Mouse (Mus musculus) limb, embryonic 14.5 days (tissue): ENCODE results near the gene Ubxn11. TPM values are rescaled to one million over a fixed set of nuclear protein-coding genes. Genes with fewer than 3 reads are reported as not detected.

ENCODE experiments used
- ATAC-seq: fragments of 200-750 bp; cut with Nextera tagmentation; 2 replicates; pipeline ENCODE4 v1.8.0; 2017; ENCODE audit warnings: low read depth, moderate number of reproducible peaks, moderate TSS enrichment; ENCODE audit not compliant: low FRiP score
- DNase-seq: peaks from one replicate; pipeline ENCODE4 v3.0.0-alpha.2; 2015; ENCODE audit warnings: low spot score
- H3K27ac ChIP-seq: fragments of 300-500 bp; sonication (generic); replicated peaks from 2 replicates; pipeline ENCODE4 v1.5.1; 2014; ENCODE audit warnings: low read depth, mild to moderate bottlenecking, low read length, moderate library complexity, mixed read lengths
- H3K27me3 ChIP-seq: fragments of 300-500 bp; sonication (generic); 2 replicates; pipeline ENCODE4 v1.6.1; 2014; ENCODE audit warnings: low read length, mixed read lengths; ENCODE audit not compliant: control insufficient read depth, insufficient read depth
- H3K36me3 ChIP-seq: fragments of 300-500 bp; sonication (generic); 2 replicates; pipeline ENCODE4 v1.6.1; 2014; ENCODE audit warnings: mild to moderate bottlenecking, low read length, moderate library complexity, mixed read lengths; ENCODE audit not compliant: control insufficient read depth, insufficient read depth
- H3K4me1 ChIP-seq: fragments of 300-500 bp; sonication (generic); 2 replicates; pipeline ENCODE4 v1.6.1; 2014; ENCODE audit warnings: antibody characterized with exemption, low read length, mixed read lengths; ENCODE audit not compliant: control insufficient read depth, insufficient read depth
- H3K4me2 ChIP-seq: fragments of 300-500 bp; sonication (generic); replicated peaks from 2 replicates; pipeline ENCODE4 v1.6.1; 2014; ENCODE audit warnings: low read depth, mild to moderate bottlenecking, low read length, moderate library complexity; ENCODE audit not compliant: severe bottlenecking
- H3K4me3 ChIP-seq: fragments of 300-500 bp; sonication (generic); replicated peaks from 2 replicates; pipeline ENCODE4 v1.5.1; 2014; ENCODE audit warnings: low read length
- H3K9ac ChIP-seq: fragments of 300-500 bp; sonication (generic); 2 replicates; pipeline ENCODE4 v1.6.1; 2014; ENCODE audit warnings: mild to moderate bottlenecking, low read depth, low read length, moderate library complexity; ENCODE audit not compliant: severe bottlenecking
- H3K9me3 ChIP-seq: fragments of 300-500 bp; sonication (generic); 2 replicates; pipeline ENCODE4 v1.6.1; 2016; ENCODE audit warnings: low read length; ENCODE audit not compliant: control insufficient read depth
- POLR2A ChIP-seq: fragments of 200-500 bp; IDR thresholded peaks from 2 replicates; pipeline ENCODE4 v1.8.0; 2012; ENCODE audit warnings: inconsistent platforms, mild to moderate bottlenecking, moderate library complexity, borderline replicate concordance; ENCODE audit not compliant: insufficient read depth, insufficient read length; ENCODE audit errors: extremely low read depth
- WGBS: fragments of 180-500 bp; shearing (Covaris S2); extraction: QIAGEN DNeasy Blood & Tissue Kit; methylation state at CpG from one replicate; pipeline ENCODE4 v1.1.7; 2014; 5-methylcytosine and 5-hydroxymethylcytosine counted together
- polyA plus RNA-seq, 2 experiments: library from polyadenylated mRNA; depleted of rRNA in 1 of 2; stranded (reverse) in 1 of 2; unstranded in 1 of 2; fragments of >200 nt; fragmentation: Nextera tagmentation in 1 of 2; extraction: Ambion mirVana in 1 of 2; gene quantifications; 2 replicates each; pipeline versions ENCODE4 v1.2.1 to v1.2.3; 2012 to 2014

Ubxn11 gene
- polyA plus RNA-seq, 2 experiments, result 7.6 to 21.9 TPM

DNA sequence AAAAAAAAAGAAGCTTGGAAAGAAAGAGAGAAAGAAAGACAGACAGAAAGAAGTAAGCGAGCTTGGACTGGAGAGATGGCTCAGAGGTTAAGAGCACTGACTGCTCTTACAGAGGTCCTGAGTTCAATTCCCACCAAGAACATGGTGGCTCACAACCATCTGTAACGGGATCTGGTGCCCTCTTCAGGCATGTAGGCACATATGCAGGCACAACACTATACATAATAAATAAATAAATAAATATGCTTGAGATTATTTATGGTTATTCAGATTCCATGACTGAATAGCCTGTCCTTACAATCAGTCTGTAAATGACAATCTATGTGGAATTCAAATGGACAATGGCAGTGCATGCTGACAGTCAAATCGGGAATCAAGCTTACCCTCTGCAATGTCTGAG is 64.5 kb downstream of the Ubxn11 start:
- Histone ChIP-seq H3K4me1 (no peaks in the 10 kb centered on the region), H3K4me2 (no peak overlapping the region), H3K4me3 (no peak overlapping the region), H3K9me3 (no peaks in the 10 kb centered on the region), H3K27ac (no peak overlapping the region), H3K9ac (no peak overlapping the region), H3K36me3 (peaks cover 13% of the 10 kb centered on the region), H3K27me3 (no peaks in the 10 kb centered on the region)
- DNase-seq, result no peak
- TF ChIP-seq POLR2A, result no peak
- WGBS, result 92% methylated on average over 3 of the region's 3 CpGs
- ATAC-seq, result no peak

DNA sequence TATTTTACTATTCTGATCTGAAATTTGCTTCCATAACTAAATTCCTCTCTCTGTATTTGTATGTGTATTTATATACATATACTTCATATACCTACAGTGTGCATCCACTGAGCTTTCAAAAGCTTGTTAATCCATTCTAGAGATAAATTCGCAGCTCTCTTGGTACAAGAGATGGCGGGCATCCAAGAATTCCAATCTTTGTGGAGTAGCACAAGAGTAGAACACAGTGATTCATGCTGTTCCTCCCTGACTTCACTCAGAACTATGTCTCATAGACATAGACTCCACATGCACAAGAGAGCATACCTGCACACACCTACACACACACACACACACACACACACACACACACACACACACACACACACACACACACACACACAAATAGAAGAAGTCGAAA is 70.0 kb downstream of the Ubxn11 start:
- WGBS, result 91% methylated on average over 3 of the region's 3 CpGs
- H3K27me3 ChIP-seq, result no peaks in the 10 kb centered on the region

More for the DNA sequence above, 70.0 kb downstream of the Ubxn11 start:
- no peak for DNase-seq
- no peak for ATAC-seq
- no peak overlapping the region for H3K4me3 ChIP-seq
- no peak overlapping the region for H3K27ac ChIP-seq
- TF ChIP-seq POLR2A, result no peak
- no peak overlapping the region for H3K9ac ChIP-seq
- no peaks in the 10 kb centered on the region for H3K9me3 ChIP-seq
- no peak overlapping the region for H3K4me2 ChIP-seq
- H3K4me1 ChIP-seq, result no peaks in the 10 kb centered on the region
- peaks cover 5% of the 10 kb centered on the region; the same call in 1 of the 2 replicates for H3K36me3 ChIP-seq

Other genes with a start within 250 kb of the Ubxn11 start
- gene Rps6ka1, start 214.8 kb upstream of the Ubxn11 start, polyA plus RNA-seq (2012; rRNA removed), result 25.1 and 28.4 TPM in 2 replicates
- gene Rps6ka1, start 214.8 kb upstream of the Ubxn11 start, polyA plus RNA-seq (2014; fragmentation: Nextera tagmentation; extraction: Ambion mirVana), result 33.8 and 41.7 TPM in 2 replicates
- gene Hmgn2, start 133.9 kb upstream of the Ubxn11 start, polyA plus RNA-seq (2012; rRNA removed), result 606 and 861 TPM in 2 replicates
- 2,302 and 2,334 TPM in 2 replicates for gene Hmgn2, start 133.9 kb upstream of the Ubxn11 start, polyA plus RNA-seq (2014; fragmentation: Nextera tagmentation; extraction: Ambion mirVana)
- 47.6 and 54.0 TPM in 2 replicates for gene Dhdds, start 101.7 kb upstream of the Ubxn11 start, polyA plus RNA-seq (2012; rRNA removed)
- 45.1 and 47.2 TPM in 2 replicates for gene Dhdds, start 101.7 kb upstream of the Ubxn11 start, polyA plus RNA-seq (2014; fragmentation: Nextera tagmentation; extraction: Ambion mirVana)
- 0.11 and 0.37 TPM in 2 replicates for gene Lin28a, start 83.7 kb upstream of the Ubxn11 start, polyA plus RNA-seq (2012; rRNA removed)
- 0.07 TPM in 1 of 2 replicates, not detected in the other for gene Lin28a, start 83.7 kb upstream of the Ubxn11 start, polyA plus RNA-seq (2014; fragmentation: Nextera tagmentation; extraction: Ambion mirVana)
- gene Zfp683, start 48.7 kb upstream of the Ubxn11 start, polyA plus RNA-seq (2012; rRNA removed), result 0.04 and 0.08 TPM in 2 replicates
- not detected in 2 replicates for gene Zfp683, start 48.7 kb upstream of the Ubxn11 start, polyA plus RNA-seq (2014; fragmentation: Nextera tagmentation; extraction: Ambion mirVana)
- 8.2 and 11.3 TPM in 2 replicates for gene Crybg2, start 41.8 kb upstream of the Ubxn11 start, polyA plus RNA-seq (2012; rRNA removed)
- gene Crybg2, start 41.8 kb upstream of the Ubxn11 start, polyA plus RNA-seq (2014; fragmentation: Nextera tagmentation; extraction: Ambion mirVana), result 12.3 and 12.4 TPM in 2 replicates
- gene Cd52, start 7.5 kb upstream of the Ubxn11 start, polyA plus RNA-seq (2012; rRNA removed), result 9.0 and 10.3 TPM in 2 replicates
- 15.5 and 18.1 TPM in 2 replicates for gene Cd52, start 7.5 kb upstream of the Ubxn11 start, polyA plus RNA-seq (2014; fragmentation: Nextera tagmentation; extraction: Ambion mirVana)
- gene Sh3bgrl3, start 26.2 kb downstream of the Ubxn11 start, polyA plus RNA-seq (2012; rRNA removed), result 325 and 365 TPM in 2 replicates
- gene Sh3bgrl3, start 26.2 kb downstream of the Ubxn11 start, polyA plus RNA-seq (2014; fragmentation: Nextera tagmentation; extraction: Ambion mirVana), result 532 and 538 TPM in 2 replicates
- 22.4 and 32.2 TPM in 2 replicates for gene Cep85, start 84.5 kb downstream of the Ubxn11 start, polyA plus RNA-seq (2012; rRNA removed)
- gene Cep85, start 84.5 kb downstream of the Ubxn11 start, polyA plus RNA-seq (2014; fragmentation: Nextera tagmentation; extraction: Ambion mirVana), result 40.3 and 46.5 TPM in 2 replicates
- not detected in 2 replicates for gene Gm7534, start 100.4 kb downstream of the Ubxn11 start, polyA plus RNA-seq (2012; rRNA removed)
- gene Gm7534, start 100.4 kb downstream of the Ubxn11 start, polyA plus RNA-seq (2014; fragmentation: Nextera tagmentation; extraction: Ambion mirVana), result not detected in 2 replicates
- gene Catsper4, start 124.8 kb downstream of the Ubxn11 start, polyA plus RNA-seq (2012; rRNA removed), result 0.06 and 0.16 TPM in 2 replicates
- gene Catsper4, start 124.8 kb downstream of the Ubxn11 start, polyA plus RNA-seq (2014; fragmentation: Nextera tagmentation; extraction: Ambion mirVana), result not detected in 2 replicates
- 2.8 and 3.3 TPM in 2 replicates for gene Cnksr1, start 135.8 kb downstream of the Ubxn11 start, polyA plus RNA-seq (2012; rRNA removed)
- gene Cnksr1, start 135.8 kb downstream of the Ubxn11 start, polyA plus RNA-seq (2014; fragmentation: Nextera tagmentation; extraction: Ambion mirVana), result 2.0 TPM in 2 replicates
- 0.10 TPM in 1 of 2 replicates, not detected in the other for gene E130218I03Rik, start 141.1 kb downstream of the Ubxn11 start, polyA plus RNA-seq (2012; rRNA removed)
- gene E130218I03Rik, start 141.1 kb downstream of the Ubxn11 start, polyA plus RNA-seq (2014; fragmentation: Nextera tagmentation; extraction: Ambion mirVana), result 0.67 and 0.76 TPM in 2 replicates
- 15.8 and 18.1 TPM in 2 replicates for gene Zfp593, start 143.0 kb downstream of the Ubxn11 start, polyA plus RNA-seq (2012; rRNA removed)
- 17.3 and 18.9 TPM in 2 replicates for gene Zfp593, start 143.0 kb downstream of the Ubxn11 start, polyA plus RNA-seq (2014; fragmentation: Nextera tagmentation; extraction: Ambion mirVana)
- not detected in 2 replicates for gene Gm30191, start 144.4 kb downstream of the Ubxn11 start, polyA plus RNA-seq (2012; rRNA removed)
- not detected in 2 replicates for gene Gm30191, start 144.4 kb downstream of the Ubxn11 start, polyA plus RNA-seq (2014; fragmentation: Nextera tagmentation; extraction: Ambion mirVana)
- gene Grrp1, start 151.5 kb downstream of the Ubxn11 start, polyA plus RNA-seq (2012; rRNA removed), result 9.7 and 13.1 TPM in 2 replicates
- gene Grrp1, start 151.5 kb downstream of the Ubxn11 start, polyA plus RNA-seq (2014; fragmentation: Nextera tagmentation; extraction: Ambion mirVana), result 5.2 and 5.4 TPM in 2 replicates
- gene Pdik1l, start 185.3 kb downstream of the Ubxn11 start, polyA plus RNA-seq (2012; rRNA removed), result 8.9 and 9.6 TPM in 2 replicates
- gene Pdik1l, start 185.3 kb downstream of the Ubxn11 start, polyA plus RNA-seq (2014; fragmentation: Nextera tagmentation; extraction: Ambion mirVana), result 18.4 and 20.5 TPM in 2 replicates
- gene Trim63, start 212.6 kb downstream of the Ubxn11 start, polyA plus RNA-seq (2012; rRNA removed), result 4.3 and 5.1 TPM in 2 replicates
- gene Trim63, start 212.6 kb downstream of the Ubxn11 start, polyA plus RNA-seq (2014; fragmentation: Nextera tagmentation; extraction: Ambion mirVana), result 1.3 and 1.4 TPM in 2 replicates
- 0.76 and 0.78 TPM in 2 replicates for gene Slc30a2, start 240.6 kb downstream of the Ubxn11 start, polyA plus RNA-seq (2012; rRNA removed)
- gene Slc30a2, start 240.6 kb downstream of the Ubxn11 start, polyA plus RNA-seq (2014; fragmentation: Nextera tagmentation; extraction: Ambion mirVana), result 0.21 and 0.54 TPM in 2 replicates